Mouse (Mus musculus): Measurements from ENCODE around the gene Krtap31-1. TPM values are rescaled to one million over a fixed set of nuclear protein-coding genes. Genes with fewer than 3 reads are reported as not detected.

Krtap31-1 gene
- polyA plus RNA-seq, 1 experiment from 2014 or later = not detected

Other genes with a start within 250 kb of the Krtap31-1 start
- gene Gm11563, start 249.0 kb upstream of the Krtap31-1 start, polyA plus RNA-seq (2015; fragmentation: Nextera tagmentation; extraction: Ambion mirVana) = not detected in 2 replicates
- not detected in 2 replicates for gene Krtap4-6, start 242.0 kb upstream of the Krtap31-1 start, polyA plus RNA-seq (2015; fragmentation: Nextera tagmentation; extraction: Ambion mirVana)
- not detected in 2 replicates for gene Gm14190, start 217.2 kb upstream of the Krtap31-1 start, polyA plus RNA-seq (2015; fragmentation: Nextera tagmentation; extraction: Ambion mirVana)
- not detected in 2 replicates for gene Gm14180, start 173.6 kb upstream of the Krtap31-1 start, polyA plus RNA-seq (2015; fragmentation: Nextera tagmentation; extraction: Ambion mirVana)
- gene Gm11595, start 135.0 kb upstream of the Krtap31-1 start, polyA plus RNA-seq (2015; fragmentation: Nextera tagmentation; extraction: Ambion mirVana) = not detected in 2 replicates
- not detected in 2 replicates for gene Krtap4-8, start 127.2 kb upstream of the Krtap31-1 start, polyA plus RNA-seq (2015; fragmentation: Nextera tagmentation; extraction: Ambion mirVana)
- gene Krtap4-9, start 122.7 kb upstream of the Krtap31-1 start, polyA plus RNA-seq (2015; fragmentation: Nextera tagmentation; extraction: Ambion mirVana) = not detected in 2 replicates
- gene Gm11596, start 114.5 kb upstream of the Krtap31-1 start, polyA plus RNA-seq (2015; fragmentation: Nextera tagmentation; extraction: Ambion mirVana) = not detected in 2 replicates
- not detected in 2 replicates for gene Gm11569, start 109.0 kb upstream of the Krtap31-1 start, polyA plus RNA-seq (2015; fragmentation: Nextera tagmentation; extraction: Ambion mirVana)
- not detected in 2 replicates for gene Gm11554, start 103.5 kb upstream of the Krtap31-1 start, polyA plus RNA-seq (2015; fragmentation: Nextera tagmentation; extraction: Ambion mirVana)
- not detected in 2 replicates for gene Krtap4-13, start 98.0 kb upstream of the Krtap31-1 start, polyA plus RNA-seq (2015; fragmentation: Nextera tagmentation; extraction: Ambion mirVana)
- not detected in 2 replicates for gene Gm11564, start 92.3 kb upstream of the Krtap31-1 start, polyA plus RNA-seq (2015; fragmentation: Nextera tagmentation; extraction: Ambion mirVana)
- gene 2300003K06Rik, start 69.9 kb upstream of the Krtap31-1 start, polyA plus RNA-seq (2015; fragmentation: Nextera tagmentation; extraction: Ambion mirVana) = not detected in 2 replicates
- not detected in 2 replicates for gene Krtap4-16, start 56.3 kb upstream of the Krtap31-1 start, polyA plus RNA-seq (2015; fragmentation: Nextera tagmentation; extraction: Ambion mirVana)
- not detected in 2 replicates for gene Gm11568, start 50.0 kb upstream of the Krtap31-1 start, polyA plus RNA-seq (2015; fragmentation: Nextera tagmentation; extraction: Ambion mirVana)
- not detected in 2 replicates for gene Gm11559, start 43.4 kb upstream of the Krtap31-1 start, polyA plus RNA-seq (2015; fragmentation: Nextera tagmentation; extraction: Ambion mirVana)
- not detected in 2 replicates for gene Krtap9-1, start 34.5 kb upstream of the Krtap31-1 start, polyA plus RNA-seq (2015; fragmentation: Nextera tagmentation; extraction: Ambion mirVana)
- not detected in 2 replicates for gene Gm11567, start 28.7 kb upstream of the Krtap31-1 start, polyA plus RNA-seq (2015; fragmentation: Nextera tagmentation; extraction: Ambion mirVana)
- not detected in 2 replicates for gene Gm11565, start 6.8 kb downstream of the Krtap31-1 start, polyA plus RNA-seq (2015; fragmentation: Nextera tagmentation; extraction: Ambion mirVana)
- not detected in 2 replicates for gene Krtap31-2, start 28.4 kb downstream of the Krtap31-1 start, polyA plus RNA-seq (2015; fragmentation: Nextera tagmentation; extraction: Ambion mirVana)
- gene Krtap9-5, start 40.6 kb downstream of the Krtap31-1 start, polyA plus RNA-seq (2015; fragmentation: Nextera tagmentation; extraction: Ambion mirVana) = not detected in 2 replicates
- not detected in 2 replicates for gene Krtap29-1, start 71.1 kb downstream of the Krtap31-1 start, polyA plus RNA-seq (2015; fragmentation: Nextera tagmentation; extraction: Ambion mirVana)
- not detected in 2 replicates for gene Krtap16-1, start 78.7 kb downstream of the Krtap31-1 start, polyA plus RNA-seq (2015; fragmentation: Nextera tagmentation; extraction: Ambion mirVana)
- gene Krtap17-1, start 86.1 kb downstream of the Krtap31-1 start, polyA plus RNA-seq (2015; fragmentation: Nextera tagmentation; extraction: Ambion mirVana) = not detected in 2 replicates
- gene Krt33a, start 108.3 kb downstream of the Krtap31-1 start, polyA plus RNA-seq (2015; fragmentation: Nextera tagmentation; extraction: Ambion mirVana) = not detected in 2 replicates
- gene Krt33b, start 121.9 kb downstream of the Krtap31-1 start, polyA plus RNA-seq (2015; fragmentation: Nextera tagmentation; extraction: Ambion mirVana) = 0.10 TPM in 1 of 2 replicates, not detected in the other
- not detected in 2 replicates for gene Krt34, start 133.6 kb downstream of the Krtap31-1 start, polyA plus RNA-seq (2015; fragmentation: Nextera tagmentation; extraction: Ambion mirVana)
- gene Krt31, start 142.6 kb downstream of the Krtap31-1 start, polyA plus RNA-seq (2015; fragmentation: Nextera tagmentation; extraction: Ambion mirVana) = not detected in 2 replicates
- not detected in 2 replicates for gene Krt32, start 180.3 kb downstream of the Krtap31-1 start, polyA plus RNA-seq (2015; fragmentation: Nextera tagmentation; extraction: Ambion mirVana)
- not detected in 2 replicates for gene Krt35, start 188.3 kb downstream of the Krtap31-1 start, polyA plus RNA-seq (2015; fragmentation: Nextera tagmentation; extraction: Ambion mirVana)
- 1.1 and 1.6 TPM in 2 replicates for gene Krt36, start 197.7 kb downstream of the Krtap31-1 start, polyA plus RNA-seq (2015; fragmentation: Nextera tagmentation; extraction: Ambion mirVana)
- 0.36 and 0.37 TPM in 2 replicates for gene Krt13, start 213.6 kb downstream of the Krtap31-1 start, polyA plus RNA-seq (2015; fragmentation: Nextera tagmentation; extraction: Ambion mirVana)
- gene Krt15, start 228.0 kb downstream of the Krtap31-1 start, polyA plus RNA-seq (2015; fragmentation: Nextera tagmentation; extraction: Ambion mirVana) = 1.3 and 3.8 TPM in 2 replicates
- gene Krt19, start 240.7 kb downstream of the Krtap31-1 start, polyA plus RNA-seq (2015; fragmentation: Nextera tagmentation; extraction: Ambion mirVana) = 96.4 and 105 TPM in 2 replicates